Mouse (Mus musculus): ENCODE measurements around the gene Angptl6.
A peak's percentile ranks its signal among the peaks of the same experiment; 100 is the strongest.
"Not testable (repeated sequence)": the region's sequence is repeated elsewhere in the genome, so short reads cannot be mapped to it uniquely, and the experiment has no call there.

Angptl6 gene

GRCm38 (mm10) chr9:20835431-20835954 lies 44.0 kb downstream of the Angptl6 start:
- DNase-seq, result not testable (repeated sequence)

- no peak for DNase-seq
These were observed 44.6 kb downstream of the Angptl6 start for GRCm38 (mm10) chr9:20834881-20835280.

GRCm38 (mm10) chr9:20830901-20831643 lies 48.5 kb downstream of the Angptl6 start:
- DNase-seq, result peak; percentile 90

- no peak for DNase-seq
These were observed 51.4 kb downstream of the Angptl6 start for GRCm38 (mm10) chr9:20828127-20828526.

GRCm38 (mm10) chr9:20825781-20826180 lies 53.7 kb downstream of the Angptl6 start:
- DNase-seq, result no peak
